Mouse (Mus musculus): Measurements from ENCODE around the gene Pkd1.

- TF ChIP-seq TAL1 (IDR thresholded peaks at IDR 0.05; ENCODE audit: low read length) (no peak), GATA1 (IDR thresholded peaks at IDR 0.05; ENCODE audit: low read length) (no peak)
Measured at GRCm38 (mm10) chr17:24530361-24531050, 19.1 kb upstream of the Pkd1 start.
